12 mouse cellular contexts compared by ENCODE assay signal in genomic region chrX:83674998-83675397, GRCm38 (mm10).
DNase-seq lines count a peak whose midpoint lies in the region; ATAC-seq and TF ChIP-seq lines count a peak whose summit lies in the region.
"Had no signal": no experiment of that assay in that cellular context is flagged by ENCODE, and none has a peak within 500 bp of the region (broad histone marks: within the 10 kb centered on the region; RNA-seq: fewer than 3 reads in every experiment).

No protein-coding gene starts in this region.

- no peaks in the 10 kb centered on the region for H3K36me3 ChIP-seq in midbrain, postnatal 0 days (ENCODE audit: insufficient read depth, low read length)
- H3K36me3 ChIP-seq in midbrain, embryonic 11.5 days (ENCODE audit: control insufficient read depth, insufficient read depth, low read length), result no peaks in the 10 kb centered on the region

- TF ChIP-seq CTCF in midbrain, postnatal 0 days (IDR thresholded peaks at IDR 0.05), result no peak

- H3K4me1 ChIP-seq in midbrain, postnatal 0 days (ENCODE audit: insufficient read depth, low read length), result no peaks in the 10 kb centered on the region
- H3K4me1 ChIP-seq in midbrain, embryonic 11.5 days (ENCODE audit: control insufficient read depth, insufficient read depth, low read length), result no peaks in the 10 kb centered on the region
- H3K4me1 ChIP-seq: forebrain, embryonic 13.5 days had no signal

- DNase-seq in midbrain, postnatal 0 days (ENCODE audit: low spot score), result peak; percentile 0
- DNase-seq in midbrain, embryonic 11.5 days (ENCODE audit: low spot score, missing footprints), result no peak
- peak; percentile 2 for DNase-seq in fibroblast of lung, adult 2 months (ENCODE audit: low read depth)
- DNase-seq in kidney, postnatal 36 days, result peak; percentile 29 to 41
- peak; percentile 20 for DNase-seq in mesoderm, embryonic 11.5 days (ENCODE audit: low read depth, low spot score)
- no peak for DNase-seq in testis, postnatal 10 days (ENCODE audit: low spot score)
- no peak for DNase-seq in adrenal gland, adult 8-10 months
- DNase-seq: heart, adult 2 months; right cerebral cortex, postnatal 25 days had no signal

- no peak overlapping the region for H3K27ac ChIP-seq in midbrain, postnatal 0 days (ENCODE audit: low read depth, low read length)
- H3K27ac ChIP-seq in midbrain, embryonic 11.5 days (ENCODE audit: low read depth, low read length), result no peak overlapping the region
- H3K27ac ChIP-seq: forebrain, embryonic 13.5 days; heart, adult 2 months; liver, embryonic 14.5 days had no signal

- no peaks in the 10 kb centered on the region for H3K27me3 ChIP-seq in midbrain, postnatal 0 days (ENCODE audit: insufficient read depth, low read length)
- no peaks in the 10 kb centered on the region for H3K27me3 ChIP-seq in midbrain, embryonic 11.5 days (ENCODE audit: control insufficient read depth, insufficient read depth, low read length)
- H3K27me3 ChIP-seq: forebrain, embryonic 13.5 days had no signal

- H3K4me2 ChIP-seq in midbrain, postnatal 0 days (ENCODE audit: low read depth, low read length, poor library complexity, severe bottlenecking), result no peak overlapping the region
- H3K4me2 ChIP-seq in midbrain, embryonic 11.5 days, result no peak overlapping the region
- H3K4me2 ChIP-seq: forebrain, embryonic 13.5 days had no signal

- no peak overlapping the region for H3K9ac ChIP-seq in midbrain, postnatal 0 days (replicated peaks; ENCODE audit: low read length, poor library complexity, severe bottlenecking)
- no peak overlapping the region for H3K9ac ChIP-seq in midbrain, embryonic 11.5 days (ENCODE audit: low read length)
- H3K9ac ChIP-seq: forebrain, embryonic 13.5 days; liver, embryonic 14.5 days had no signal

- no peak overlapping the region for H3K4me3 ChIP-seq in midbrain, postnatal 0 days (ENCODE audit: low read depth, low read length)
- no peak overlapping the region for H3K4me3 ChIP-seq in midbrain, embryonic 11.5 days (ENCODE audit: low read depth, low read length)
- H3K4me3 ChIP-seq: forebrain, embryonic 13.5 days; heart, adult 2 months; myocyte had no signal

- H3K9me3 ChIP-seq in midbrain, postnatal 0 days (ENCODE audit: low read length), result no peaks in the 10 kb centered on the region
- H3K9me3 ChIP-seq in midbrain, embryonic 11.5 days (ENCODE audit: control insufficient read depth, low read length), result no peaks in the 10 kb centered on the region
- H3K9me3 ChIP-seq: forebrain, embryonic 13.5 days had no signal

- WGBS in midbrain, postnatal 0 days, result 84% methylated on average over 1 of the region's 1 CpGs
- WGBS in midbrain, embryonic 11.5 days, result 69% methylated on average over 1 of the region's 1 CpGs

- ATAC-seq in midbrain, postnatal 0 days (ENCODE audit: low FRiP score), result no peak
- no peak for ATAC-seq in midbrain, embryonic 11.5 days (ENCODE audit: low FRiP score)
- ATAC-seq: forebrain, embryonic 13.5 days had no signal

Comparison
In these comparisons a context has a peak if more than half of its experiments do, and no peak if none do; other contexts are left out.
1. DNase-seq: peak in midbrain, postnatal 0 days (single experiment), fibroblast of lung, adult 2 months (single experiment), kidney, postnatal 36 days (2 of 2) and mesoderm, embryonic 11.5 days (single experiment); none in midbrain, embryonic 11.5 days (single experiment), testis, postnatal 10 days (single experiment) and adrenal gland, adult 8-10 months (single experiment).